Mouse (Mus musculus) neutrophil, adult 59 days (primary cell): ENCODE measurements around the gene Tnfrsf12a. TPM values are rescaled to one million over a fixed set of nuclear protein-coding genes. Genes with fewer than 3 reads are reported as not detected.

Experiments used
- total RNA-seq, 2 experiments: library from RNA; stranded (reverse); gene quantifications; 1 replicate in 1 of 2; 2 replicates in 1 of 2; pipeline ENCODE4 v1.2.4; 2023

Gene Tnfrsf12a
- total RNA-seq: 1 to 10 TPM; 4.0 to 4.9 TPM

DNA sequence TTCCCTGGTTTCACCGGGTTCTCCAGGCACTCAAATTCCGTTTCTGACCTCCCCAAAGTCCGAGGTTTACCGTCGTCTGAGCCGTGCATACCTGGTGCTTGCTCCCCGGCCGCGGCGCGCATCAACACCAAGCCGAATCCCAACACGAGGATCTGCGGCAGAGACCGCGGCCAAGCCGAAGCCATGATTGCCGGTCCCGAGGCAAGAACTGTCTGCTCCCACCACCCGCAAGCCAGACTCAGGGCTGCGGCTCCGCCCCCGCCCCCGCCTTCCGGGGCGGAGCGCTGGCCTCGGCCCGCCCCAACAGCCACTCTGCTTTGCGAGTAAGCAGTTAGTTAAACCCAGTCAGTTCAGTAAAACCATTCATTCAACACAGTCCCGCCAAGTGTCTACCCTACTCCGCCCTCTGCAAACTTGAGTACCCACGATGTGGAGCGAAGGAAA, at the start of gene Tnfrsf12a:
Tnfrsf12a (minus strand) TSS at position 233 of the 444 bp plus-strand sequence.

DNA sequence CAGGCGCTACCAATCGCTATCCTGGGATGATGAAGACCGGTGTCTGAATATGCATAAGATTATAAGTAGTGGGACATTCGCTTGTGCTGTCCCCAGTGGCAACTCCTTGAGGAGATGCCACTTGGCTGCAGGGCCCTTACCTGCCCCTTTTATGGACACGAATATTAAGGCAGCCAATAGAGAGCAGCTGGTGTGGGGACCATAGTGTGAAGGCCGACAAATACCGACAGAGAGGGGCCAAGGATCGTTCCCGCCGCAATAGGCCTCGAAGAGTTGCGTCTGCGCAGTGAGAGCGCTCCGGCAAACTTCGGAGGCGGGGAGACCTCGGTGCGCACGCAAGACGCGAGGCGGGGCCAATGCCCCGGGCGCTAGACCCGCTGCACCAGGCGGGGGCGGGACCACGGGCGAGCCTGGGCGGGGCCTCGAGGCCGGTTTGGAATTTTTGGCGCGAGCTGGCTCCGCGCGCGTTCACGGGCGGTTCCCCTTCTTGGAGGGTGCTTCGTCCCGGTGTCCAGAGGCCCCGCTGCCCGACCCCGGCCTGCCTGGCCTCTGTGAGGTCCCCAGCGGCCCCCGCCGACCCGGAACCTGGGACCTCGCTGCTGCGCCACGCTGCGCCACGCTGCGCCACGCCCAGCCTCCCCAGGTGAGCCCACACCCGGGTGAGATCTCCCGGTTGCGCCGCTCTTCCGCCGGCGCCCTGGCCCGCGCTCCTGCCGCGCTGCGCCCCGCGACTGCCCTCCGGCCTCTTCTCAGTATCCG, 48.9 kb upstream of the Tnfrsf12a start, which contains the start of gene Pkmyt1:
Pkmyt1 (plus strand) TSS at position 338 of the 759 bp plus-strand sequence.

DNA sequence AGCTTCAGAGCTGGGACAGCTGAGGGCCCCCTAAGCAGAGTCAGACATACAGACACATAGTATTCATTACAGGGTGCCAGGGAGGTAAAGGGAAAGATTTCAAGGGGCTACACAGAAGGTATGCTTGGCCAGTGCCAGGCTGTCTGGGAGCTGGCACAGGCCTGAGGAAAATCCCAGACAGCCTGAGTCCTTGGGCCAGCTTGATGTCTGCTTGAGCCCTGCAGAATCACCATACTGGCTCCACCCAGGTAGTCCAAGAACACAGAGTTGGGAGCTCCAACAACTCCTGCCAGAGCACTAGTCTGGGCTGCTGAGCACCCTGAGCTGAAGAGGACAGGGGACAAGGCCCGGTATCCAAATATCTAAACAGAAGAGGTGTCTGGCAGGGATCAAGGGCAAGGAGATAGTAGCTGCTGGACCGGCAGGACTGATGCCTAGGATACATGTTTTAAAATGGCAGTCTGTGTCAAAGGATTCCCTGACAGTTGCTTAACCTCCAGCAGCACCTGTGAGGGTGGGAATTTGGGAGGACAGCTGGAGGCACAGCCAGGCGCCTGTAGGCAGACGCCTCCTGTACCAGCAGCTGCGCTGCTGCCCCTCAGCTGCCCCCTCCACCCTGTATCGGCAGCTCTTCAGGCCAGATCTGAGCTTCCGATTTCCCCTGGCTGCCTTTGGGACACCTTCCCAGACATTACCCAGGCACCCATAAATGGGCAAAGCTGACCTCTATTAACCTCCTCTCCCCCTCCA, 45.3 kb upstream of the Tnfrsf12a start, which contains the start of gene 1520401A03Rik:
1520401A03Rik (minus strand) TSS at position 408 of the 750 bp plus-strand sequence.

DNA sequence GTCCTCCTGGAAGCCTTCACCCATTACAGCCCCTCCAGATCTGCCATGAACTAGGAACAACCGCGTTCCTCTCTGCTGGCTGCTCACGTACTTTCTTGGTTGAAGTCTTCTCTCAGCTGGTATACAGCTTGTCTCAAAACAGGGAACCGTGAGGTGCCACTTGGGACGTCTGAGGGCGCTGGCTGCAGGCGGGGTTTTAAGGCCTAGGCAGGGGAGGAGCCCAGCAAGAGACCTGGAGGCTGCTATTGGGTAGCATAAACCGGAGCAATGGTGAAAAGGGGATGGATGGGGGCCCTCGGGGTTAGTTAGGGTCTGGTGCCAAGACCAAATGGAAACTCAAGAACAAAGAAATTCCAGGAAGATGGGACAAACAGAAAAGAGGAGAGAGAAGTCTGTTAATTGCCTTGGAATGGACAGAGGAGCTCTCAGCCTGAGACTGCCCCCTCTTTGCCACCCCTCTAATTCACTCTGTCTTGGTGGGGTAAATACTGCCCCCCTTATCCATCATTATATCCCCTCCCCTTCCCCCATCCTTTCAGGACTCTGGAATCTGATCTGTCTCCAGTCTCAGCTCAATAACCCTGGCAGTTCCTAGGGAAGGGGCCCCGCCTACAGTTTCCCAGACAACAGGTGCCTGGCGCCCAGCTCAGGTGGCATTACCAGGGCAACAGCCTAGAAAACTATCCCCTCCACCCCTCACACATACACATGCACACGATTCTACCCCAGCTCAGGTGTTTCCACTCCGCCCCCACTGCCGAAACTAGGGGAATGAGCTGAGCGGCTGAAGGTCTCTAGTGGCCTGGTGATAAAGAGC, 6.8 kb upstream of the Tnfrsf12a start, which contains the start of gene Cldn9:
Cldn9 (minus strand) TSS at position 171 of the 817 bp plus-strand sequence.

DNA sequence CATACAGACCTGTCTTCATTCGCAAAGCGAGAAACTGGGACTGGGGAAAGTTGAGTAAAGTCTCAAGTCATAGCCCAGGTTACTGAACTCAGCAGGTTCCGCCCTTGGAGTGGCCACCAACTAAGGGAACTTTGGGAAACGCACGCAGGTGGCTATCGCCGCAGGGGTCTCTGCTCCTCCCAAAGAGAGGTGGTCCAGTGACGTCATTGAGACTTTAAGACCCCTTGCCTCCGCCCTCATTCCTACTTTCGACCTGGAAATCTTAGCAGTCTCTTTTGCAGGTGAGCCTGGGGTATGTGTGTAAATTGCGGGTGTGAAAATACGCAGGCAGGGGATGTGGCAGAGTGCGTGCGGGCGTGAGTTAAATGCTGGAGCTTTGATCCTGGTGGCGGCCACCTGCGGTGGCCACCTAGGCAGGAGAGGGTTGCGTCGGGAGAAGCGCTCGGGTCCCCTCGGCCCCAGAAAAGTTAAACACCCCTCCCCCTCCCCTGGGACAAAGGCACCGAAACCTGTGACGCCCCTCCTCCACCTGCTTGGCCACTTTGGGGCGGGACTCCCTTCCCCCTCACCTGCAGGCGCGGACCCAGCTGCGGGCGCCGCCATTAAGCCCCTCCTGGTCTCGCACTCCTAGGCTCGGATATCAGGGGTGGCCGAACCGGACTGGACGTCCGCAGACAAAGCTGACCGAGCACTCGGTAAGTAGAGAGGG, 2.0 kb upstream of the Tnfrsf12a start, which contains the start of gene Cldn6:
Cldn6 (plus strand) TSS at position 123 of the 709 bp plus-strand sequence.

DNA sequence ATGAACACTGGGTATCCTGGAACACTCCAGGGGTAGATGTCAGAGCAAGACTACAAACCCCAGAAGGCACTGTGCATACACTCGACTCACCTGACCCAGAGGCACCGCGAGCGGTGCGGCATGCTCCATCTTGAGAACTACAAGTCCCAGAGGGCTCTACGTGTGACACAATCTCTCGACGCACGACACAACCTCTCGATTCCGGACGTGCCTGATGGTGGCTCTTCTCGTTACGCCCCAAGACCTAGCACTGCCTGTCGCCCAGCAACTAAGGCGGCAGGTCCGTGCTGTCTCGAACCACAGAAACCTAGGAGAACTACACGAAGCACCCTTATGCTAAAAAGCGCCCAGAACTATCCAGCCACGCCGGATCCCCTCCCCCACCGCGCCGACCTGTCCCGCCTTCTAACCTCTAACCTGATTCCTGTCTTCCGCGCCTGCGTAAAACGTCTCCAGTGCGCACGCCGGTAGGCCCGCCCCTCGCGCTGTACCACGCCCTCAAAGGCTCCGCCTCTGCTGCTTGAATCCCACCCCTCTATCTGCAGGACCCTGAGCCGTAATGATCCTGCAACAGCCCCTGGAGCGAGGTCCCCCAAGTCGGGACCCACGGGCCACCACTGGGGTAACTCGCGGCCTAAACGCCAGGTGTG, 3.7 kb downstream of the Tnfrsf12a start, which contains the start of the genes Hcfc1r1 and Thoc6:
Hcfc1r1 (plus strand) TSS at position 173 of the 650 bp plus-strand sequence.
Thoc6 (minus strand) TSS at position 459 of the 650 bp plus-strand sequence.

DNA sequence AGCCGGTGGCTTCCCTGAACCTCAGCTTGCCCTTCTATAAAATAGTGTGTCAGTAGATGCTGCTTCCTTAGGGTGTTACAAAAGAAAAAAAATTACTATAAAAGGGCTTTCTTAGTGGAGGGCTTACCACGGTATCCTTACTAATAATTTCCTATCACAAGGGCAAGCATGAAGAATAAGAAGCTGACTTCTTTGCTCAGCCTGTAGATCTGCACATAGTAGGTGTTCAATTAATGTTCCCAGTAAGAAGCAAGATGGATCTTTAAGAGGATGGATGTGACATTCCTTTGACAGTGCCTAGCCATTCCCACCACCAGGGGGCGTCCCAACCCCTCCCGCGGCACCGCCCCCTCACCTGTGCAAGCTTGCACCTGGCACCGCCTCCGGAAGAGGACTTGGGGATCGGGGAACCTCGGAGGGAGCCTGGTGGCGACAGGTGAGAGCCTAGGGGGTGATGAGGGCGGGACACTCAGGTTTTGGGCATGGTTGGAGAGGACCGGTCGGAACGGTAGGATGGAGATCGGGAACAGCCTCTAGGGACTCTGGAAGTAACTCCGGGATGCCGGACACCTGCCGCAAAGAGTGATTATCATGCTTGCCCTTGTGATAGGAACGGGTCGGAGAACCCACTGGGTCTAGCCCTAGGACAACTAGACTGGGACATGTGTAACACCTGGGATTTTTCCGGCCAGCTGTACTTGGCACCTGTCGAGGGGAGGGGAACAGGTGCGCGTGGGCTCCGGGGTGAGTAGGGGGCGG, 17.0 kb downstream of the Tnfrsf12a start, which contains the start of gene Bicdl2:
Bicdl2 (plus strand) TSS at position 390 of the 759 bp plus-strand sequence.

DNA sequence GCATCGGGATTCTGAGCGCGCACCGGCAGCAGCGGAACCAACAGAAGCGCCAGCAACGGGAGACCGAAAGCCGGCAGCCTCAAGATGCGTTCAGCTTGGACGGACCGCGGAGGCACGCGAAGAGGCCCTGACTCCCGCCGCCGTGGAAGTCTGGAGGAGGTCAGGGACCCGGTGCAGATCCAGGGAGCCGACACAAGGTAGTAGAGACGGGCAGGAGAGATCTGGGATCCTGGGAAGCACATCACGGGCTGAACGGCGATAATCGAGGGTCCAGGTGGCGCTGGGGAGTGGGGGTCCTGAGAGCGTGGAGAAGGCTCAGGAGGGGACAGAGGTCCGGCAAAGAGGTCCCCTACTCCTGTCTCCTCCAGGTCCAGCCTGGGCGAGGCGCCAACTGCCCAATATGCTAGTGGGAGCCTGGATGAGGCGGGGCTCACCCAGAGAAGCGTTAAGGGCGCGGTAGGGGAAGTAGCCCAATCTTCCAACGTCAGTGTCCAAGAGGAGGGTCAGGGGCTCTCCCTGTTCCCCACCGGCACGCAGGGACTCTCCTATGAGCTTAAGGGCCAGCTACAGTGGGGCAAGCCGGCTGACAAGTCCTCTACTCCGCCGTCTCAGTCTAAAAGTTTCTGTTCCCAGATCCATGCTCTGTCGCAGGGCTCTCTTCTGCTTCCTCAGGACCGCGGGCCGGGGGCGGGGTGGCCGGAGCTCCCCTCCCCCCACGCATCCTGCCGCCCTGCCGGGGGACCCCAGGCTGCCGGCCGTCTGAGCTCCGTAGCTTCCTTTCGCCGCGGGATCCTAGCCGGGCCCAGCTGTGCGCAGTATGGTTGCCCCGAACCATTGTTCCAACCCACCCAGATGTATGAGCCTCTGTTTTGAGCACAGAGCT, 32.4 kb downstream of the Tnfrsf12a start, which contains the start of gene Mmp25:
Mmp25 (minus strand) TSS at position 665 of the 883 bp plus-strand sequence.

Other genes starting within 250 kb of the Tnfrsf12a start
- not detected for gene Vmn2r117, start 197.8 kb downstream of the Tnfrsf12a start, total RNA-seq
- gene Zfp213, start 113.2 kb downstream of the Tnfrsf12a start, total RNA-seq: 1 to 10 TPM; 2.8 to 3.3 TPM
- gene Zfp13, start 78.0 kb downstream of the Tnfrsf12a start, total RNA-seq: under 1 TPM in 1 of 2 experiments, not detected in 1; 0.16 TPM
- gene Zscan10, start 76.6 kb downstream of the Tnfrsf12a start, total RNA-seq: under 1 TPM in 1 of 2 experiments, not detected in 1; 0.20 TPM
- 100 to 1,000 TPM; 161 to 190 TPM for gene Mmp25, start 32.2 kb downstream of the Tnfrsf12a start, total RNA-seq
- 1 to 10 TPM; 2.6 to 2.8 TPM for gene Bicdl2, start 17.0 kb downstream of the Tnfrsf12a start, total RNA-seq
- 10 to 100 TPM; 48.9 to 58.6 TPM for gene Hcfc1r1, start 3.9 kb downstream of the Tnfrsf12a start, total RNA-seq
- 10 to 100 TPM; 17.9 to 22.9 TPM for gene Thoc6, start 3.6 kb downstream of the Tnfrsf12a start, total RNA-seq
- gene Cldn6, start 1.8 kb upstream of the Tnfrsf12a start, total RNA-seq: not detected
- gene Cldn9, start 6.6 kb upstream of the Tnfrsf12a start, total RNA-seq: not detected
- gene 1520401A03Rik, start 45.3 kb upstream of the Tnfrsf12a start, total RNA-seq: not detected
- gene Pkmyt1, start 48.9 kb upstream of the Tnfrsf12a start, total RNA-seq: 10 to 100 TPM; 39.0 to 46.1 TPM
- gene Paqr4, start 63.4 kb upstream of the Tnfrsf12a start, total RNA-seq: 1 to 10 TPM; 2.8 to 4.6 TPM
- not detected for gene Kremen2, start 68.4 kb upstream of the Tnfrsf12a start, total RNA-seq
- gene Flywch1, start 94.1 kb upstream of the Tnfrsf12a start, total RNA-seq: 1 to 10 TPM; 6.5 to 7.1 TPM
- not detected for gene Flywch2, start 108.6 kb upstream of the Tnfrsf12a start, total RNA-seq
- gene Srrm2, start 113.1 kb upstream of the Tnfrsf12a start, total RNA-seq: 100 to 1,000 TPM; 541 to 597 TPM
- gene Elob, start 151.7 kb upstream of the Tnfrsf12a start, total RNA-seq: 100 to 1,000 TPM; 152 to 189 TPM
- not detected for gene Prss33, start 158.6 kb upstream of the Tnfrsf12a start, total RNA-seq
- not detected for gene Prss32, start 166.4 kb upstream of the Tnfrsf12a start, total RNA-seq
- not detected for gene Prss41, start 166.7 kb upstream of the Tnfrsf12a start, total RNA-seq
- gene Prss21, start 190.6 kb upstream of the Tnfrsf12a start, total RNA-seq: not detected
- not detected for gene Dcpp1, start 203.4 kb upstream of the Tnfrsf12a start, total RNA-seq
- not detected for gene Dcpp2, start 203.4 kb upstream of the Tnfrsf12a start, total RNA-seq
- not detected for gene Dcpp3, start 240.0 kb upstream of the Tnfrsf12a start, total RNA-seq